Mouse (Mus musculus) heart, adult 2 months (tissue): ENCODE measurements around the gene Helz.

Source experiments
- CTCF ChIP-seq: fragments of 200-600 bp; IDR thresholded peaks from 2 replicates; pipeline ENCODE4 v1.8.1; 2022; ENCODE audit warnings: antibody characterized with exemption, mild to moderate bottlenecking, moderate library complexity
- EP300 ChIP-seq: fragments of 200-500 bp; IDR thresholded peaks from 2 replicates; pipeline ENCODE4 v1.6.1; 2011; ENCODE audit warnings: low read depth, low read length, control low read depth; ENCODE audit not compliant: insufficient read depth
- POLR2A ChIP-seq: fragments of 200-500 bp; IDR thresholded peaks from 2 replicates; pipeline ENCODE4 v1.6.1; 2011; ENCODE audit warnings: mild to moderate bottlenecking, low read depth, low read length, control low read depth; ENCODE audit not compliant: insufficient read depth

DNA sequence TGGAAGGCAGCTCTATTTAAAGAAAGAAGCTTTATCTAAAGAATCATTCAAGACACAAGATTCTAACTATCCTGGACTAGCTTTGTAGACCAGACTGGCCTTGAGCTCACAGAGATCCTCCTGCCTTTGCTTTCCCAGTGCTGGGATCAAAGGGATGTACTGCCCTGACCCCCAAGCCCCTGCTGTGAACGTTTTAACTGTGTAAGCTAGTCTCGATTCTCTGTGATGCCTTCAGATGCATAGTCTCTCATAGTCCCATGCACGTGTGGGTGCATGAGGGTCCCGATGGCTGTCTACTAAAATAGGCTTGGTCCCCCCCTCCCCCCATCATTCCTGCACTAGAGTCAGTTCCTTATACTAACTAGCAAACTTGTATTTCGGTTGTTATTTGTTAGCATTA is 70.2 kb downstream of the Helz start:
- TF ChIP-seq EP300 (no peak), CTCF (no peak), POLR2A (no peak)
